ENCODE assay signal across 20 mouse cellular contexts in the genomic region with DNA sequence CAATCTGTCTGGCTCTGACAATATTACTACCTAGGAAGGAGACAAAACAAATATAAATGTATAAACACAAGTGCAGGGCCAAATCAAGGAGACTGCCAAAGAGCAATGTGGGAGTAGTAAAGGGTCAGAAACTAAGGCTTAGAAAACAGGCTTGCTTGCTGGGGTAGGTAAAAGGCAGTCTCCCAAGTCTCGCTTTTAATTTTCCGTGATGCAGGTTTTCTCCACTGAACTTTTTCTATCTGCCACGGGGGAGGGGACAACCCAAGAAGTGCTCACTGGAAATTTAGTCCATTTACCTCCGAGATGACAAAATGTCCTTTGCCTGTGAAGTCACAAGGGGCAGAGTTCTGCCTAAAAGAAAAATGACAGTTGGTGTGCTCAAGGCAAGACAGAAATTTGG.
"Had no signal": no experiment of that assay in that cellular context is flagged by ENCODE, and none has a peak within 500 bp of the region (broad histone marks: within the 10 kb centered on the region; RNA-seq: fewer than 3 reads in every experiment).

No protein-coding gene starts in this region.

- H3K4me1 ChIP-seq: liver, embryonic 12.5 days; liver, embryonic 15.5 days had no signal

- H3K9ac ChIP-seq: kidney, embryonic 15.5 days; limb, embryonic 12.5 days; liver, embryonic 12.5 days; liver, embryonic 15.5 days; lung, embryonic 15.5 days; midbrain, embryonic 15.5 days; neural tube, embryonic 13.5 days had no signal

- DNase-seq: kidney, adult 8-10 months; kidney, postnatal 10 days; kidney, postnatal 36 days; layer of hippocampus, postnatal 36 days; liver; lung, adult 18-20 months; lung, postnatal 10 days; lung, postnatal 36 days; thymus, adult 18-20 months; thymus, postnatal 4 days had no signal

- H3K36me3 ChIP-seq: kidney, embryonic 15.5 days; limb, embryonic 12.5 days; liver, embryonic 12.5 days; liver, embryonic 15.5 days; lung, embryonic 15.5 days; midbrain, embryonic 10.5 days; midbrain, embryonic 15.5 days; neural tube, embryonic 13.5 days had no signal

- H3K9me3 ChIP-seq: kidney, embryonic 15.5 days; limb, embryonic 12.5 days; liver, embryonic 12.5 days; liver, embryonic 15.5 days; lung, embryonic 15.5 days; megakaryocyte, embryonic 14.5 days; midbrain, embryonic 10.5 days; midbrain, embryonic 15.5 days; neural tube, embryonic 13.5 days had no signal

- H3K4me3 ChIP-seq: kidney, embryonic 15.5 days; left cerebral cortex, adult 2 months; limb, embryonic 12.5 days; liver, embryonic 12.5 days; liver, embryonic 15.5 days; lung, embryonic 15.5 days; megakaryocyte, embryonic 14.5 days; midbrain, embryonic 10.5 days; midbrain, embryonic 15.5 days; neural tube, embryonic 13.5 days had no signal

- ATAC-seq: liver, embryonic 12.5 days; midbrain, embryonic 15.5 days had no signal

- H3K27ac ChIP-seq: kidney, embryonic 15.5 days; left cerebral cortex, adult 2 months; liver, embryonic 12.5 days; liver, embryonic 15.5 days; lung, embryonic 15.5 days had no signal

- H3K4me2 ChIP-seq: kidney, embryonic 15.5 days; limb, embryonic 12.5 days; liver, embryonic 12.5 days; liver, embryonic 15.5 days; lung, embryonic 15.5 days; midbrain, embryonic 15.5 days; neural tube, embryonic 13.5 days had no signal

- H3K27me3 ChIP-seq: kidney, embryonic 15.5 days; limb, embryonic 12.5 days; liver, embryonic 12.5 days; liver, embryonic 15.5 days; lung, embryonic 15.5 days; megakaryocyte, embryonic 14.5 days; midbrain, embryonic 15.5 days; neural tube, embryonic 13.5 days had no signal
